Mouse (Mus musculus) mammary gland, adult 2 months (tissue): ENCODE data around the gene Tbcd. TPM values are rescaled to one million over a fixed set of nuclear protein-coding genes. Genes with fewer than 3 reads are reported as not detected.

ENCODE experiments used
- polyA plus RNA-seq: library from polyadenylated mRNA; depleted of rRNA; stranded (reverse); fragments of >200 nt; gene quantifications from 2 replicates; pipeline ENCODE4 v1.2.3, GENCODE M21; 2012; ENCODE audit warnings: low replicate concordance; rRNA removed

Tbcd gene
- 49.3 and 101 TPM in 2 replicates for polyA plus RNA-seq

GRCm38 (mm10) chr11:121451753-121452635, at the start of gene Tbcd:
TSS of gene Tbcd (plus strand) at chr11:121451949.

DNA sequence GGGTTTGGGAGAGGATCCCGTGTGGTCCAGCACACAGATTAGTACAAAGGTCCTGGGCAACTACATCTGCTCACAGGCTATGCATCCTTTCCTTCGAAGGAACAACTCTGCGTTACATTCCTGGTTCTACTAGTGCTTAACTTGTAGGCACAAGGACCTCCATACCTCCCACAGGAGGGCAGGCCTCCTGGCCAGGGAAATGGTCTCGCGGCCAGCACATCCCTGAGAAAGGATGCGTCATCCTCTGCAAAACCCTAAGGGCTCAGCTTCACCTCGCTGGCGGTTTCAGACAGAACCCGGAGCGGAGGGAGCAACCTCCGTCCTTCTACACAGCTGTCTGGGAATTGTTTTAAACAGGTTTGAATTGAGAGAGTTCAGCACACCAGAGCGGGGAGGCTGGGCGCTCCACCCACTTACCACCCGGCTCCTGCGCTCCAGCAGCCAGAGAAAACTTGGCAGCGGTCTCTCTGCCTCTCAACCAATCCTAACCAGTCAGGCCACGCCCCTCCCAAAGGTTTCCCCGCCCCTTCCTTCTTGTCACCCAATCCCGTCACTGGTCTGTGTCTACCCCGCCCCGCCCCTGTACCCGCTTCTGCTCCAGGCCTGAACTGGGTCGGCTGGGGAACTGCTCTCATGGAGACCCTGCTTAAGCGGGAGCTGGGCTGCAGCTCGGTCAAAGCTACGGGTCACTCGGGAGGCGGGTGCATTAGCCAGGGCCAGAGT, 30.8 kb upstream of the Tbcd start, which contains the start of gene Fn3krp:
Gene Fn3krp, plus strand, starts transcription at position 572 of the 723 bp plus-strand sequence.

DNA sequence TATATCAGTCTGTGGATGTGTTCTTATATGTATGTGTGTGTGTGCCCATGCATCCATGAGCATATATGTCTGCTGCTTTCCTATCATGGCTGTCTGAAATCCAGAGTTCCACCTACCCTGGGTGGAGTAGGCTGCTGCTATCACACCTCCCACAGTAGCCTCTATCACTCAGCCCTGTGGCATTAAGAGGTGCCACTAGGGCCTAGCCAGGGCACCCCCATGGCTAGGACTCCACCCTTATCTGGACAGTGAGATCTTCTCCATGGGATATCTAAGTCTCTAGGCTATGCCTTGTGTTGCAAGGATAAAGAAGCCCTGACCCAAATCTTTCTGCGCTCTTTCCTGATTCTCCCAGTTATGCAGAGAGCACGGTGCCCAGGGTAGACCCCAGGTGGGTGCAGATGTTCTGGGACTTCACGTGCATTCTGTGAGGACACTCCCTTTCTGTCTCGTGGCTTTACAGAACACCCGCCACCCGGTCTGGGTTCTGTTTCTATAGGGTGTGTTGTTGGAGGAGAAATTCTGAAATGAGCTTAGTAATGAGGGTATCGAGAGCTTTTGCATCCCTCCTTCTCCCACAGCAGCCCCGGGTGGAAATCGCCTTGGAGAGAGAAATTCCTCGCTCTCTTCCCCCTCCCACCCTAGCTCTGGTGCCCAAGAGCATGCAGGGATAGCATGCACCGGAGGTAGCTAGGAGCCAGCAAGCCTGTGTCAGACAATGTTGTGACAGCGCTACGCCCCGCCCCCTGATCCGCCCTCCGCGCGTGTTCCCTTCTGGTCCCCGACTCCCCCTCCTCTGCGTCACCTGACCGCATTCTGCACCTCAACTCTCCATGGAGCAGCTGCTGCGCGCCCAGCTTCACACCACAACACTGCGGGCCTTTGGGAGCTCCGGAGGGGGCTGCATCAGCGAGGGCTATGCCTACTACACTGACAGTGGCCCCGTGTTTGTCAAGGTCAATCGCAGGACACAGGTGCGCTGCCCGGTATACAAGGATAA, 17.3 kb upstream of the Tbcd start, which contains the start of gene Fn3k:
Gene Fn3k, plus strand, starts transcription at position 758 of the 1,000 bp plus-strand sequence.

GRCm38 (mm10) chr11:121519131-121519530, 67.4 kb downstream of the Tbcd start, which contains the start of gene Zfp750:
TSS of gene Zfp750 (minus strand) at chr11:121519333.

Other genes with a start within 250 kb of the Tbcd start
- 15.2 and 16.8 TPM in 2 replicates for gene Hexdc, start 247.5 kb upstream of the Tbcd start, polyA plus RNA-seq
- gene Ogfod3, start 247.2 kb upstream of the Tbcd start, polyA plus RNA-seq: 12.0 and 12.4 TPM in 2 replicates
- 43.0 and 49.2 TPM in 2 replicates for gene Cybc1, start 222.6 kb upstream of the Tbcd start, polyA plus RNA-seq
- gene Narf, start 214.7 kb upstream of the Tbcd start, polyA plus RNA-seq: 22.2 and 52.7 TPM in 2 replicates
- gene Foxk2, start 192.0 kb upstream of the Tbcd start, polyA plus RNA-seq: 36.0 and 45.2 TPM in 2 replicates
- 35.4 and 57.3 TPM in 2 replicates for gene Wdr45b, start 97.5 kb upstream of the Tbcd start, polyA plus RNA-seq
- gene Rab40b, start 63.7 kb upstream of the Tbcd start, polyA plus RNA-seq: 7.6 and 9.8 TPM in 2 replicates
- gene Fn3krp, start 30.5 kb upstream of the Tbcd start, polyA plus RNA-seq: 6.2 and 14.6 TPM in 2 replicates
- 6.3 and 8.6 TPM in 2 replicates for gene Fn3k, start 17.0 kb upstream of the Tbcd start, polyA plus RNA-seq
- 1.6 and 3.3 TPM in 2 replicates for gene Zfp750, start 67.4 kb downstream of the Tbcd start, polyA plus RNA-seq
- gene B3gntl1, start 221.2 kb downstream of the Tbcd start, polyA plus RNA-seq: 9.3 and 11.1 TPM in 2 replicates
- 54.4 and 96.8 TPM in 2 replicates for gene Metrnl, start 249.6 kb downstream of the Tbcd start, polyA plus RNA-seq